Mouse (Mus musculus) left cerebral cortex, adult 9 months (tissue): ENCODE results near the gene Ifnk.

Source experiments
- DNase-seq, 2 experiments: peaks; one replicate each; pipeline ENCODE4 v3.0.0; 2022; ENCODE audit warnings: low spot score in 2 of 2

The Ifnk gene

GRCm38 (mm10) chr4:35151756-35152155 is at the start of gene Ifnk:
TSS of gene Ifnk (plus strand) at chr4:35152056.
- DNase-seq = no peak

DNA sequence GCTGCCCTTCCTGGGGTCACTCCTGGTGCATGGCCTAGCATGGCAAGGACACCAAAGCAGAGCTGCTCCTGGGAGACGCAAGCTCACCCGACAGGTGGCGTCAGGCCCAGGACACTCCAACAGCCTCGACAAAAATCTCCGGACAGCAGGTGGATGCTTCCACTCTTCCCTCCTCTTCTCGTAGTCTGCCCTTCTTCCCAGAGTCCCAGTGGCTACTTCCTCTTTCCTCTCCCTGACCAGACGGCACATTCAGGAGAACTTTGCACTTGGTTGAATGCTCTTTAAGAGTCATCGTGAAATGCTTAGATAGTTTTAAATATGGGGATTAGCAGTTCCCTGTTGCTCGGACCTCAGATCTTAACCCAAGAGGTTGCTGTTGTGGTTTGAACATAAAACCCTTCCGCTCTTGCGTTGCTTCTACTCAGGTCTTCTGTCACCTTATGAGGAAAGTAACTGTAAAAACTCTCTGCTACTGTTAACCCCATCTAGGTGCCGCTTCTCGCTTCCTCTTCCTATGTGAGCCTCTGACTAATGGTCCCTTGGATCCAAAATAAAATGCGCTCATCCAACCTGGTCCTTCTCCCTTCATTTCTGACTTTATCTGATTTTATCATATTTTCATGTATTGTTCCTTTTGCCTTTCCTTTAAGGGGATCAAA is 46.6 kb upstream of the Ifnk start:
- no peak for DNase-seq

DNA sequence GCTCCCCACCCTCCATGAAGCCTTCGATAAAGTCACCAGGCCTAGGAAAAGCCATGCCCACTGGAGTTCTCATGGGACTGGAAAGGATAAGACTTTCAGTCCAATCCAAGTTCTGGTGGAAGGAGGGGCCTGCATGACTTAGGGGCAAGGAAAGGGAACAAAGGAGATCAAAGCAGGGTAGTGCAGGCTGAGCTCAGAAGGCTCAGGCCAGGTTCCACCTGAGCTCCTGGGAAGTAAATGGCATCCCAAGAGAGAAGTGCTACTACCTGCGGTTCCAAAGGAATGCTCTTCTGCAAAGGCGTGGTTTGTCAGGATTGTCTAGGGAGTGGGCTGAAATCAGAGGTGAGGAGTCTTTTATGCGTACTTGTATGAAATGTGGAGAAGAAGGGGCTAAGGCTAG is 39.4 kb upstream of the Ifnk start:
- DNase-seq = no peak

GRCm38 (mm10) chr4:35113516-35114248 is 38.2 kb upstream of the Ifnk start:
- DNase-seq = no peak

DNA sequence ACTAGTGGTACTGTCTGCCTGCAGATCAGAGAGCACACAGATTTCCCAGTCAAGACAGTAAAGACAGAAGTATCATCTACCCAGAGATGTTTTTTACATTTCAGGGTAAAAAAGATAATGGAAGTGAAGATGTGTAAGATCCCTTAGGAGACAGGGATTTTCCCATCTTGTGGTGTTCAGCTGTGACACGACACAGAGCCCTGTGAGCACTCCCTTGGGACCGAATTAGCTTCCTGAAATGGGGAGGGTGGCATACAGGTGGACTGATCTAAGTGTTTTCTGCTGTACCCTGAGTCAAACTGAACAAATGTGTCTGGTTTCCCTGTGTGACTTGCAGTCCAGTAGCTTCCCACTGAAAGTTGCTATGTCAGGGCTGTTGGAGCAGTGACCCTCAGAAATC is 36.9 kb upstream of the Ifnk start:
- no peak for DNase-seq

DNA sequence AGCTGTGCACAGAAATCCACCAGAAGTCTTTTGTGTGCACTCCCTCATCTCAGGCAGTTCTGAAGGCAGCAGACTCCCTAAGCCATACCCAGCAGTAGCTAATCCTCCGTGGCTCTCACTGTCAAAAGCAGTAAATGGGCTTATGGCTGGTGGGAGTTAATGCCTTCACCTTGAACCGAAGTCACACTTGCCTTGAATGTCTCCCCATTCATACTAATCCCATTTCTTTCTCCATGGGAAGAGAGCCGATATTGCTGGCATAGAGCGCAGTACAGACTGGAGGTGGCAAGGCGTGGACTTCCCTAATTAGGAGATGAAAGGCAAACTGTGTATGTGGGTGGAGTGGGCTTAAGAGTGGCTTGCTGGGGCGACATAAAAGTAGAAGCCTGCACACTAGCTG is 35.9 kb upstream of the Ifnk start:
- peak in 1 of 2 experiments; percentile 13 for DNase-seq

DNA sequence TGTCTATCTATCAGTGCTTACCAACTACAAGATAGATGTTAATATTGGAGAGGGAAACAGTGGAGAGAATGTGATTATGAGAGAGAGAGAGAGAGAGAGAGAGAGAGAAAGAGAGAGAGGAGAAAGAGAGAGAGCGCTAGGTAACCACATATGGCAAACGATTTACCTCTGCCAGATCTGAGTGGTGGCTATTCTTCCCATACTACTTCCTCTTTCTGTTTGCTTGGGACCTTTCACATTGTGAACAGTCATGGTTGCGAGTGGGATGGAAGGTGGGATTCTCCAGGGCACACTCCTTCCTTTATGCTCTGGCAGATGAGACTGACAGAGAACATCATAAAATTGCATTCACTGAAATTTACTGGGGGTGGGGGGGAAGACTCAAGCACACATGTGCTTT is 34.7 kb upstream of the Ifnk start:
- no peak for DNase-seq

DNA sequence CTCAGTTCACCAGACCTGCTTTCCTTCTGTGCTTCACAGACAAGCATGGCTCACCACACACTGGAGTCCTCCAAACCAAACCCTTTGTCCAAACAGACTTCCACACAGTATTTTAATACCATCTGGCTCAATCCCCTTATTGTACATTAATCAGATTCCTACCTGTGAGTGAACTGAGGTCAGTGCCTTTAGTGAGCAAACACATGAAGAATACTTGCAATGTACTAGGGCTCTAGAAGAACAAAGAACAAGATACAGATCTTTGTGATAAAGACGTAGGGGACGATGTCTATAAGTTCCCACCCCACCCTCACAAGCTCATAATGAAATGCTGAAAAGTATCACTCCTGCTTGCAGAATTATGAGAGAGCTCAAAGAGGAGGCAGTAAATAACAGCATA is 33.0 kb upstream of the Ifnk start:
- DNase-seq = no peak

DNA sequence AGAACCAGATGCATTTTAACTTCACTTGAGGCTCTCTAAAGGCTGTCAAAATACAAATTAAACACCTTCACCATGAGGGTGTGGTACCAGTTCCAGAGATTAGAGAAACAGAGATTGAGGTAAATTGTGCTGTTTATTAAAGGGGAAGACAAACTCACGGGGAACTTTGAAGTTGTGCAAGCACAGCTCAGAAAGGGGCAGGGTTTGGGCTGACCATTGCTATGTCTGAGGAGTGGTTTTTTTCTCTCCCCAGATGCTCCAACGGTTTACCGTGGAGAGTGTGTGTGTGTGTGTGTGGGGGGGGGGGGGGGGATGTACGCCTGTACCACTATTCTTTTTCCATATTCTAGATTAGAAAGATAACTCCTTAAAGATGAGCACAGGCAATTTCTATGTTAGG is 31.7 kb upstream of the Ifnk start:
- DNase-seq = no peak

DNA sequence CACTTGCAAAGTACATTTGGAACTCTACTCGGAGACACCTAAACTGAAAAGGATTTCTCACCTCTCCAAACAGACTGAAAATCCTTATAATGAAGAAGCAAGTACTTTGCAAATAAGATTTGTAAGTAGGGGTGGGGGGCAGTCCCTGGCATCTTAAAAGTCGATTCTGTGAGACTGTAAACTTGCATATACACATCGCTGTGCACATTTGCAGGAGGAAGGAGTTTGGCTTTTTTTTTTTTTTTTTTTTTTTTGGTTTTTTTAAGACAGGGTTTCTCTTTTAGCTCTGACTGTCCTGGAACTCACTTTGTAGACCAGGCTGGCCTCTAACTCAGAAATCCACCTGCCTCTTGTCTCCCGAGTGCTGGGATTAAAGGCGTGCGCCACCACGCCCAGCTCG is 31.3 kb upstream of the Ifnk start:
- DNase-seq = no peak

- DNase-seq = peak in 1 of 2 experiments; percentile 6
These were observed 30.8 kb upstream of the Ifnk start for GRCm38 (mm10) chr4:35121060-35121459.

GRCm38 (mm10) chr4:35123087-35123486 is 28.8 kb upstream of the Ifnk start:
- DNase-seq = no peak

- no peak for DNase-seq
These were observed 27.8 kb upstream of the Ifnk start for GRCm38 (mm10) chr4:35124027-35124426.

- no peak for DNase-seq
These were observed 26.5 kb upstream of the Ifnk start for GRCm38 (mm10) chr4:35125299-35125777.

DNA sequence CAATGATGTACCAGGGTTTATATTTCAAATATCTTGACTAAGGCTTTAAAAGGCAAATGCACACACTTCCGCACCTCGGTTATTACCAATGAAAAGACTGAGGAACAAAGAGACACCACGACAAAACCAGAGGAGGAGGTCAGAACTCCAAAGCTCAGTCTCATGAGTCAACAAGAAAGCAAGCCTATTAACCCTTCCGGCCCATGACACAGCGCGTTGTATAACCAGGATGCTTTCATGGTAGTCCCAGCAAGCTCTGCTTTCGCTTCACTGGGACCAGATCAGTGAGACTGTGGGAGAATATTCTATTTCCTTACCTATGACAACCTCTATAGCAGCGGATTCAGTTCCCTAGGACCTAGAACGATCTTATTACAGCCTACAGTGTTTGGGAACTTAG is 25.1 kb upstream of the Ifnk start:
- no peak for DNase-seq

DNA sequence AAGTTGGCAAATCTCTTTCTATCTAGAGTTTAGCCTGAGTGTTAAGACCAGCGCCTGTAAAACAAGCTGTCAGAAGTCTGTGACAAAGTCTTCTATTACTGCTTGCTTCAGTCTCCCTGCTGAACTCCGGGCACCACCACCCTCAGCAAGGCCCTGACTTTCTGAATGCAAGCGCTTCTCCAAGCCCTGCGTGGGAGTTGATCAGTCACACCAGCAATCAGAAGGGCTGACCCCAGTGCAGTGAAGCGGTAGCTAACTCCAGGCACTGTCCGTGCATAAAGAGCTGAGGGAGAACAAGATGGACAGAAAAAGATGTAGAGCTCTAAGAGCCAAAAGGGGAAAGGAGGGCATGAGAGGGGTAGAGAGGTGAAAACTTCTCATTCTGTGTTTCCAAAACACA is 24.1 kb upstream of the Ifnk start:
- DNase-seq = no peak

GRCm38 (mm10) chr4:35130411-35130948 is 21.4 kb upstream of the Ifnk start:
- DNase-seq = no peak

DNA sequence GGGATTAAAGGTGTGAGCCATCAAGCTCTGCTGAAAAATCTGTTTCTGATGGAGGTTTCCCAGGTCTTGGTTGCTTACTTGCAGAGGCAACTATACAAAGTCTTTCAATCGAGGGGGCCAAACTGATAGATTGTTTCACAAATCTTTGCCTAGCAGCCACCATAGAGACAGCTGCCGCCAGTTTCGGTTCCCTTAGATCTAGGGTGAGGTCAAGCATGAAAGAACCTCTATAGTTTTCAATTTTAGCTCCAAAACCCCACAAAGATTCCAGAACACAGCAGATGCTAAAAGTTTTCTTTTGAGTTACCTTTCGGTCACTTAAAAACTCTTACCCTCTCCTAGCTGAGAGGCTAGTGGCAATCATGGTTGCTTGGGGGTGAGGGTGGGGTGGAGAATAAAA is 20.3 kb upstream of the Ifnk start:
- no peak for DNase-seq

DNA sequence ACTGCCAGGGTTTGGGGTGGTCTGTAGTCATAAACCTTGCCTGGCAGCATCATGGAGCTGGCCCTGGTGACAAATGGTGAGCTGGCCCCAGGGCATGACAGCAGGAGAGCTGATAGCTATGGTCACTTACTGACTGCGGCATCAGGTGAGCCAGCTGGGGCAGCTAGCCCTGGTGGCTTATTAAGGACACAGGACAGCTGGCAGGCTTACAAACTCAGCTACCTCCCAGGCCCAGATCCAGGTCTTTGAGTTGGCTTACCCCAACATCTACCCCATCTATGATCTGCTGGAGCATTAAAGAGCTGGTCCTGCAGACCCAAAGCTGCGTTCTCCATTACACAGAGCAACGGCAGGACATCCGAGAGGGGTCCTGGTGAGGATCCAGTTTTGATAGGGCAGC is 18.4 kb upstream of the Ifnk start:
- no peak for DNase-seq

DNA sequence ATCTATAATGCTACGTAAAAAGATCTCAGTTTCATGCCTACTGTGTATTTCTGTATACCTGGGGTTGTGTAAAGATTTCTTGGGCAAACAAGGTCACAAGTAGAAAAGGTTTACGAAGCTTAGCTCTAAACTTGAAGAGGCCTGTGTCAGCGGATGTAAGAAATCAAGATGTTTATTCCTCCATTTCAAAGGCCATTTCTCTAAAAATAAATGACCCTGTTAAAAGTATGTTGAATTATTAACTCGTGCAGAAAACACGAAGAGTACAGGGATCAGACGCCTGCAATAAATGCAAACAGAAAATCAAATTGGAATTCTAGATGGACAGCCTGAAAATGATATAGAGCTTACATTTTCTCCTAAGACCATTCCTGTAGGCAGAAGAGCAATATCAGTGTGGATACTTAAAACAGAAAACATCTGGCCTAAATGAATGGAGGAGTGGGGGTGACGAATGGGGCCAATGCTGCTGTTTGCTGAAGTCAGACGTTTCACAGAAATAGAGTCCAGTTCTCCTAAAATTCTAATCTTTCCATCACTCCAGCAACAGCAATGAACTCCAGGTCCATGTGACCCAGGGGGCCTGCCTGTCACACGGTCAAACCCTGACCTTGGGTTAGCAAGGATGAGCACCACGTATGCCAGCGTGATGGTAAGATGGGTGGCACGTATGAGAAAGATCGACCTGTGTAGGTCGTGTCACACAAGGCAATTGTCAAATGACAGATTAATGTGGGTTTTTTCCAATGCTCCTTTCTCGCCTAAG is 16.8 kb upstream of the Ifnk start:
- DNase-seq = no peak

- no peak for DNase-seq
These were observed 16.1 kb upstream of the Ifnk start for GRCm38 (mm10) chr4:35135806-35136205.

DNA sequence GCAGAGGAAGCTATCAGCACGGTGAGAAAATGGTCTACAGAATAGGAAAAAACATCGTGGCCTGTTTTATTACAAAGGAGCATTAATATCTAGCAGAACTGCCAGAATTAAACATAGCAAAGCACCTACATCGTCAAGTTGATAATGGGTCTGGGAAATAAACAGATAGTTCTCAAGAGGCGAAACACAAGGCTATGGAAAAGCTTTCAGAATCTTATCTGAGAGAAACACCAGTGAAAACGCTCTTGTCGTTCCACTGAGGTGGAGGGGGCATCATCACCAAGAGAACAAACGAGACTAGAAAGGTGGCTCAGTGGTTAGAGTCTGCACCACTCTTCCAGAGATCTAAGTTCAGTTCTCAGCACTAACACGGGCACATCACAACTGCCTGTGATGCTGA is 14.9 kb upstream of the Ifnk start:
- DNase-seq = no peak
